Mouse (Mus musculus) brain, embryonic 18.5 days (tissue): Measurements from ENCODE around the gene Ttyh2.
"Not testable (repeated sequence)": the region's sequence is repeated elsewhere in the genome, so short reads cannot be mapped to it uniquely, and the experiment has no call there.

Experiments
- DNase-seq: peaks from one replicate; pipeline ENCODE4 v3.0.0-alpha.2; 2012; ENCODE audit warnings: low read depth, low spot score

Ttyh2 gene

DNA sequence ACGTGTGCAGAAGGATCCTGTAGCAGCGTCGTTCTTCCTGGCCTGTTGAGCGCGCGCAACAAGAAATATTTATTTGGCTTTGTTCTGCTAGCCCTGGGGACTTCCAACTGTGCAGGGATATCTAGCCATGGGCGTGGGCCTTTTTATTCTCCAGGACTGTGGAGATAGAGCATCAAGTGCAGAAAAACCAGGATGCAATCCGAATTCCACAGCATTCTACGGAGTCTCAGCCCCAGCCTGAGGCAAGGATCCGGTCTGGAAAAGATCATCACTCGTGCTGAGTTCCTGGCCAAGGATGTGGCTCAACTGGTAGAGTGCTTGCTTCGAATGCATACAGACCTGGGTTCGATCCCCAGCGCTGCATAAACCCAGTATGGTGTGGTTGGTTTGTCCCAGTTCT is 13.1 kb upstream of the Ttyh2 start:
- DNase-seq = no peak

DNA sequence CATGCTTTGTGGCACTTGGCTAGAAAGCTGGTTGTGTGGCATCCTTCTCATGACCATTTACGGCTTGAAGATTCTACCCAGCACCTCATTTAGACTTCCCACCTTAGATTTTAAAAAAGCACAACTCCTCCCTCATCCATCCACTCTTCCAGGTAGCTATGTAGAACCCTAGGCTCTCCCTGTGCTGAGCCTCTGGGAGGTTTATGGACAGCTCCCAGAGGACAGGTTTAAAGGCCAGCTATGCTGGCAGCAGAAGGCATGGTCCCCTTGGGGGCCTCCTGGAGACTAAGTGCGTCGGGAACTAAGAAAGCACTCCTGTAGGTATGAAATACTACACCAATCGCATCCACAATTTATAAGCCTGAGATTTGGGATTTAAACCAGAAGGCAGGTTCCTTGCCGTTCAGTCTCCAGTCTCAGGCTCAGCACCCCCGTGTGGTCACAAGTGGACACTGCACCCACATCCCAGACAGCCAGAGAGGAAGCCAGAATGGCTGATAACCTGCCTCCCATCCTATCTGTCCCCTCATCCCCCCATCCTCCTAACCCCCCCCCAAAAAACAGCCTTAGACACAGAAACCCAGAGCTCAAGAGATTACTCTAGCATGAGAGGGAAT is 12.4 kb upstream of the Ttyh2 start:
- DNase-seq = no peak

DNA sequence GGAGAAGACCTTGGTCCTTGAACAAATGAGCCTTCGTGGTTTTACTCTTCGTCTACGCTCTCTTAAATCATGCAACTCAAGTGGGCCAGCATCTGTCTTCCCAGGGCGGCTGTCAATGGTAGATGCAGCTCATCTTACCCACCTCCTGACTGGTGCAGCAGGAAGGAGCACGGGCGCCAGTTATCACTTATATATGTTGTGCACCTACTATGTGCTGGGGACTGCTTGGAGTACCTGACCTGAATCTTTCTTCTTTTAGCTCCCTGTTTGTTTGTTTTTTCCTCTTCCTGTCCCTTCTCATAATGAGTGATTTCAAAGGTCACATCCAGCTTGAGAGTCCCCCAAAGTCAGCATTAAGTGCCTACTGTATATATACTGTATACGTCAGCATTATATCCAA is 11.1 kb upstream of the Ttyh2 start:
- no peak for DNase-seq

DNA sequence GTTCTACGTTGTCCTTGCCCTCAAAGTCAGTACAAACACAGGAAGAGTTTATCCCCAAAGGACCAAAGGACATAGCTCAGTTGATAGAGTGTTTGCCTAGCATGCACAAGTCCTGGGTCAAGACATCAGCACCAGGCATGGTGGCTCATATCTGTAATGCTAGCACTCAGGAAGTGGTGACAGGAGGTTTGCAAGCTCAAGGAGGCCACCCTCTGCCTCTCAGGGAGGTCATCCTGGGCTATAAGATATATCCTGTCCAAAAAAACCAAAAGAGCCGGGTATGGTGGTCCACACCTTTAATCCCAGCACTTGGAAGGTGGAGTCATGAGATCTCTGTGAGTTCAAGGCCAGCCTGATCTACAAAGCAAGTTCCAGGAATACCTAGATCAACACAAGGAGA is 9.8 kb upstream of the Ttyh2 start:
- DNase-seq = no peak

DNA sequence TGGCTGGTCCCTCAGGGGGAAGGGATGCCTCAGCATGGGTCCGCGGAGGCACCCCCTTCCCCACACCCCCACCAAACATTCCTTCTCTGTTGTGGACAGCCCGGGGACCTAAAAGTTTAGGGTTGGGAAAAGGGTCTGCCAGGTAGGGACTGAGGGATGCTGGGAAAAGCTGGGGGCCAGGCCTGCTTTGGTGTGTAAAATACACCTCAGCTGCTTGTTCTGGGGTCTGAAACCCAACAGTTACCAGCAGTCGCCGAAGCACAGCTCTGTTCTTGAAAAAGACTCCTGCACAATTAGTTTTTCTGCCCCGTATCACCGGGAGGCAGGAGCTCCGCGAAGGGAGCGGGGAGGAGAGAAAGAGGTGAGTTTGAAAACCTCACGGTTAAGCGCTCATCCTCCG is 8.4 kb upstream of the Ttyh2 start:
- no peak for DNase-seq

DNA sequence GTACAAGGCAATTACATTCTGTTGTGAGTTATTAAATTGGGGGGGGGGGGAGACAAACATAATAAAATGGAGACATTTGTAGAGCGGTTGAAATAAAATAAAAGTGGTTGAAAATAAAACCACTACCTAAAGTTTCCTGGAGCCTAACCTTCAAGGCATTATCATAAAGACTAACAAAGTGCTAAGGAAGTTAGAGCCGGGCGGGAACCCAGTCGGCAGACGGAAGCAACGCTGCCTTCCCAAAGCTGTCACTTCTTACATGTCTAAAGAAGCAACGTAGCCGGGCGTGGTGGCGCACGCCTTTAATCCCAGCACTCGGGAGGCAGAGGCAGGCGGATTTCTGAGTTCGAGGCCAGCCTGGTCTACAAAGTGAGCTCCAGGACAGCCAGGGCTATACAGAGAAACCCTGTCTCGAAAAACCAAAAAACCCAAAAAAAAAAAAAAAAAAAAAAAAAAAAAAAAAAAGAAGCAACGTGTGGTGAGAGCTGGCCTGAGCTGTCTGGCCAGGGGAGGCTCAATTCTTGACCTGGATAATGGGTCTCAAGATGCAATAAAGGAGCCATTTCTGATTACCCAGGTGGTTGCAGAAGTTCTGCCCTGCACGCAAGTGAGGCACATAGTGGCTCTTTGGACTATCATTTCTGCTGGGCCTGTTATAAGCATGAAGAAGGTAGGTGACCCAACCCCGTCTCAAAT is 7.8 kb upstream of the Ttyh2 start:
- DNase-seq = no peak

DNA sequence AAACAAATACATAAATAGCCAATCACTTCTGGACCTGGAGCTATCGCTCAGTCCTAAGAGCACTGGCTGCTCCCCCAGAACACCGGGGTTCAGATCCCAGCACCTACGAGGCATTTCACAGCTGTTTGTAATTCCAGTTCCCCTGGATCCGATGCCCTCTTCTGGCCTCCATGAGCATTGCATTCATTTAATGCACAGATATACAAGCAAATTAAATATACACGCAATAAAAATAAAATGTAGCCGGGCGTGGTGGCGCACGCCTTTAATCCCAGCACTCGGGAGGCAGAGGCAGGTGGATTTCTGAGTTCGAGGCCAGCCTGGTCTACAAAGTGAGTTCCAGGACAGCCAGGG is 7.3 kb upstream of the Ttyh2 start:
- not testable (repeated sequence) for DNase-seq

DNA sequence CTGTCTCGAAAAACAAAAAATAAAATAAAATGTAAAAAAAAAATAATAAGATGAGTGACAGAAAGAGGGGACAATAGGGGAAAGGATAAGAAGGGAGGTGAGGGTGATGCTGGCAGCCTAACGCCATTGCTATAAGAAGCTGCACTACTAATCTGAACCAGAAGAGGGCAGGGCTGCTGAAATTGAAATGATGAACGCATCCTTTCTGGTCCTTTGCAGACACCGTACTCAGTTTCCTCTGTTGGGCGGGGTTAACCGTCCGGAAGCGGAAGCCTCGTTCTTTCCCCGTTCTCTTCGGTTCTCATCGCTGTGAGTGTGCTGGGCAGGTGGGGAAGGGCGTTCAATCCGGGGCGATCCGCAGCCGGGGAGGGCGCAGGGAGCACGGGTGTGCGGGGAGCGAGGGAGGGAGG is 6.9 kb upstream of the Ttyh2 start, which contains the start of gene Rpl38:
Gene Rpl38, plus strand, starts transcription at position 224 of the 410 bp plus-strand sequence.
- DNase-seq = peak; percentile 92

DNA sequence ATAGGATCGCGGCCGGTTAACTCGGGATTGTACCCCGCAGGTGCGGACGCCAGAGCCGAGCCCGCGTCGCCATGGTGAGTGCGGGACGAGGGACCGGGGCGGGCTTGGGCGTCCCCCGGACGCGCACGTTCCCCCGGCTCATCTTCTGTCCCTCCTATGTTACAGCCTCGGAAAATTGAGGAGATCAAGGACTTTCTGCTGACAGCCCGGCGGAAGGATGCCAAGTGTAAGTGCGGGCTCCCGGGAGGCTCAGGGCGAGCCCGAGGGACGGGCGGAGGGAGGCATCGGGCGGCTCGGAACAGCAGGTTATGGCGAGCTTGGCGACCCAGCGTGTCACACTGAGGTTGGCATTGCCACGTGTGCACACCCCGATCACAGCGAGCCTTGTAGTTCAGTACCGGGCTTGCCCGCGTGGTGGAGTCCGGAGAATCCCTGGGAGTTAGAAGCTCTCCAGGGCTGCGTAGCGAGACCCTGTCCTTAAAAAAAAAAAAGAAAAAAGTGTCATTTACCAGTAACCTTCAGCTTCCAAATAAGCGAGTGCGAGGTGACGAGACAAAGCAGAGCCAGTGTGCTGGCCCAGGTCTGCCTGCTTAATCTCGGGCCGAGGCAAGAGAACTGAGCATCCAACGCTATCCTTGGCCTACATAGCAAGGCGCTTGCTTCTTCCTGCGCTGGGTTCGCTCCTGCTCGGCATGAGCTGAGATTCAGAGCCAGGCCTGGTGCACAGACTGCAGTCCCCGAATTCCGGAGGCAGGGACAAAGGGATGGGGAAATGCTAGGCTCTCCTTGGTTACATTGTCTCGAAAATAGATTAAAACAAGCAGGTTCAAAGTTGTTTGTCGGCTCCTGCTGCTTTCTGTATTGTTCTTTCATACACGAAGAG is 6.2 kb upstream of the Ttyh2 start:
- no peak for DNase-seq

DNA sequence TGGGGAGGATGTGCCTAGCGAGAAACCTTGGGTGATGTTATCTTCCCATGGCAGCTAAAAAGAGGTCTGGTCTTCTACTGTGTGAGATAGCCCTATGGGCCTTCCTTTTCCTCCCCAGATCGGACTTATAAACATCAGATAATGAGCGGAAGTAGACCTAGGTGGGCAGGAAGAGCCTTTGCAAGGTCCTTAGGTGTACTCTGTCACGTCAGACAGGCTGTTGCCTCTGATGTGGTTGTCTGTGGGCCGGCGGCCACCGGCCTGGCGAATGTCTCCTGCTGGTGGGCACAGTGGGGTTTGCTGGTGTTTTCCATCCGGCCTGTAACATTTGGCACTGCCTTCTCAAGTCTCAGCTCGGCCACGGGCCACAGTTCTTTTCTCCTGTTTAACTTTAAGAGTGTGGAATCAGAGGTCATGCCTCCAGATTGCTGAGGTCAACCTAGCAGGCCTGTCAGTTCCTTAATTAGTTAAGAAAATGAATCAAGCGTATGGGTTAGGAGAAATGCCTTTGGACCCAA is 5.5 kb upstream of the Ttyh2 start:
- no peak for DNase-seq

DNA sequence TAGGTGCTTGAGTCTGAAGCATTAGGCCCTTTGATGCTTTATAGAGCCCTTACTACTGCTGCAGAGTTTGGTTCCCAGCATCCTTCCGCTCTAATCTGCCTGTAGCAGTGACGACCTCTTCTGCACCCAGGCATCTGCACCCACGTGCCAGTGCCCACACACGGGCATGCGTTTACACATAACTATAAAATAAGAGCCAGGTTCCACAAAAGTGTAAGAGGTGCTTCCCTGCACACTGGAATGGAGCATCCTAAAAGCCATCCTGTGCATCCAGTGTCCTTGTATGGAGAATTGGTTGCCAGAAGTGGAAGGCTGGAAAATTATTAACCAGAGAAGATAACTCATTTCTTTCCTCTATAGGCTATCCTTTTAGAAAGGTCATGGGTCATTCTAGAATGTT is 4.1 kb upstream of the Ttyh2 start:
- DNase-seq = no peak

DNA sequence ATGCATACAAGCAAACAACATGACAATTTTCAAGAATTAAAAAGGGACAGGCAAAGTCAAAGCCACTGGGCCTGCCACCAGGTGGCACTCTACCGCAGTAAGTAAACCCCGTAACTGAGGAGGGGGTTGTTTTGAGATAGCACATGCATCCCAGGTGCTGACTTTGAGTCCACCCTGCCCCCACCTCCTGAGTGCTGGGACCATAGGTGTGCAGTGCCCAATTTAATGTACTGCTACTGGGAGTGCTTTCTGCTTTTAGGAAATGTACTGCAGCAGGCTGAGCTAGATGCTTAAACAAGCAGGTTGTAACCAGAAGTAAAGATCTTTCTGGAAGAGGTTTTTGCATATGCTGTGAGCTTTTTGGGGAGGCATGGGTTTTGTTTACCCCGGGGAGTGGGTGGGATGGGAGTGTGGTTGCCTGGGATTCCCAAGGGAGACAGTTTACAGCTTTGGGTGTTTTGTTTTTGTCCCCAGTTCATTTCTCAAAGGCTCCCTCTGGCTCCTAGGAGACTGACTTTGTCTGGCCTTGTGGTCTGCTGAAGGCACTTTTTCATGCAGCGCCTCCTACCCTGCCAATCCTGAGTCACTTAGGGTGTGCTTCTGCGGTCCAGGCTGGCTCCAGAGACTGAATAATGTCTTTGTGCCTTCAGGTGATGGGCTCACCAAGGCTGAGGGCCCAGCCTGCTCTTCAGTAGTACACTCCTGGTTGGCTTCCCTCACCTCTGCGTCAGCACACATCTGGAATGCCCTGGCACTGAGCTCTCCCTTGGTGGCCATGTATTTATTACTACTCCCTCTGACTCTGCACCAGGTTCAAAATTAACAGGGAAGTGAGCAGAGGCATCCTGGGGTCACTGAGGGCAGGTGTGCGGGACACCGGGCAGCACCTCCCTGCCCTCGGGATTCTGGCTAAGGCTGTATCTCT is 2.2 kb upstream of the Ttyh2 start:
- no peak for DNase-seq

DNA sequence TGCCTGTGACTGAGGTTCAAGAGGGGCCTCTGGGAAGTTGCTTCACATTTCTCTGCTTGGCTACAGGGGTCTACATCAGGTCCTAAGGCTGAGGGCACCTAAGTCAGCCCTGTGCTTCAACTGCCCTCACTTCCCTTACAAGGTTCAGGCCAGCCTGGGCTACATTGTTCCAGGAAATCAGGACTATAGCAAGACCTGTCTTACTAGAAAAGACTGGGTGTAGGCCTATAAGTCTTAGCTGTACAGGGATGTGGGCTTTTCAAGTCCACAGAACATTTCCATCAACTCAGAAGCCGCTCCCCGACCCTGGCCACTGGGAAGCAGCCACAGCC is 1.5 kb upstream of the Ttyh2 start:
- DNase-seq = no peak

DNA sequence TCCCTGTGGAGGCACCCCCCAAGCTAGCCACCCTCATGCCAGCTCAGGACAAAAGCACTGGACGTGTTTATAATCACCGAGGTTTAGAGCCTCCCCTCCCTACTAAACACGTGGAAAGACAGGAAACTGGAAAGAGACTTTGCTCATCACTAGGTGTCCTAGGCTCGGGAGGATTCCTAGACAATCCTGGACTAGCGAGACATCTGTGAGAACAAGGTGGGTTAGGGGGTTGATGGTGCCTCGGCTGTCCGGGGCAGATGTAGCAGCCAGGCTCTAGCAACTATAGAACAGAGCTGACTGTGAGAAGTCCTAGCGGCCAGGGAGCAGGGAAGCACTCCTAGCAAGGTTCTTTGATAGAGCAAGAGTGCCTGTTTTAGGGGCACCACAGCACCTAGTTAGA is 1.1 kb upstream of the Ttyh2 start:
- no peak for DNase-seq

DNA sequence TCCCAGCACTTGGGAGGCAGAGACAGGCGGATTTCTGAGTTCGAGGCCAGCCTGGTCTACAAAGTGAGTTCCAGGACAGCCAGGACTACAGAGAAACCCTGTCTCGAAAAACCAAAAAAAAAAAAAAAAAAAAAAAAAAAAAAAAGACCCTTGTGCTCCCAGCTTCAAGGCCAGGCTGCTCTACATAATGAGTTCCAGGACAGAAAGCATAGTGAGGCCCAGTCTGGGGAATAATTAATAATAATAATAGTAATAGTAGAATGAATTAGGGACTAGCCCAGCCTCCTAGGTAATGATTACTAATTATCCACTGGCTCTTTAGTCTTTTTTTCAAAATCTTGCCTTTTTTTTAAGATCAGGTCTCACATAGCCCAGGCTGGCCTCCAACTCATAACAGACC is 435 bp upstream of the Ttyh2 start:
- DNase-seq = not testable (repeated sequence)

DNA sequence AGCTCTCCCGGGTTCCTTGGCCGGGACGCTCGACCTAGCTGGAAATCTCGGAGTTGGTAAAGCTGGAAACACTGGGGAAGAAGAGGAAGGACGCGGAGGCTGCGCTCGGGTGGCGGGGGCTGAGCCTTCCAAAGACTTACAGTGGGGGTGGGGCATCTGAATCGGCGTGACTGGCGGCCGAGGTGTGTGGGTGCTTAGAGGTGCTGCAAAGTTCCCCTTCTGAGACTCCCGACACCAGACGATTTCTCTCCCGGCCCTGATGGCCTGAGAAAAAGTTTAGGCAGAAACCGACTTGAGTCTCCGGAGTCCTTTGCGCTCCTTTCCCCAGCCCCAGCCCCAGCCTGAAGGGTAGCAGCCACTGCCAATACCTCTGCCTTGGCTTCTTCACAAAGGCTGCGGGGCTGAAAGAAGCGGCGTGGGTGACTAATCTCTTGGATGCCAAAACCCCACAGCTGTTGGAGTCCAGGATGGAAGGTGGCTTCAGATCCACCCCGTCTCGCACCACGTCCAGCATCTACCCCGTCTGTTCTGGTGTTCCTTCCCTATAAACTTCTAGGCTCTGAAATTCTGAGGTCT is 683 bp downstream of the Ttyh2 start:
- DNase-seq = no peak

DNA sequence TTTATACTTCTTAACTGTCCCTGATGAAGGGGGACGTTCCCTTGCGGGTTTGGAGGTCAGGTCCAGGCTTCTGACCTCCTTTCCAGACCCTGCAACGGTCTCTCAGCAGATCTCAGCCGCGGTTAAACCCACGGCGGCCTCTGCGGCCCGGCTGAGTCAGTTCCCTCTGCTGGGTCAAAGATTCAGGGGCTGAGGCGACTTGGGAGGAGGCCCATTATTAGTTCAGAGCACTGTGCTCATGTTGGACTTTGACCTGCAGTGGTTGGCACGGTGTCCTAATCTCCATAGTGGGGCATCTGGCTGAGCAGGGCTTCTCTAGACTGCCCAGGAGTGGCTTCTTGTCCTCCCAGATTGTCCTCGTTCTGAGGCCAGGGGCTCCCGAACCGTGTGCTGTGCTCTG is 1.2 kb downstream of the Ttyh2 start:
- no peak for DNase-seq

DNA sequence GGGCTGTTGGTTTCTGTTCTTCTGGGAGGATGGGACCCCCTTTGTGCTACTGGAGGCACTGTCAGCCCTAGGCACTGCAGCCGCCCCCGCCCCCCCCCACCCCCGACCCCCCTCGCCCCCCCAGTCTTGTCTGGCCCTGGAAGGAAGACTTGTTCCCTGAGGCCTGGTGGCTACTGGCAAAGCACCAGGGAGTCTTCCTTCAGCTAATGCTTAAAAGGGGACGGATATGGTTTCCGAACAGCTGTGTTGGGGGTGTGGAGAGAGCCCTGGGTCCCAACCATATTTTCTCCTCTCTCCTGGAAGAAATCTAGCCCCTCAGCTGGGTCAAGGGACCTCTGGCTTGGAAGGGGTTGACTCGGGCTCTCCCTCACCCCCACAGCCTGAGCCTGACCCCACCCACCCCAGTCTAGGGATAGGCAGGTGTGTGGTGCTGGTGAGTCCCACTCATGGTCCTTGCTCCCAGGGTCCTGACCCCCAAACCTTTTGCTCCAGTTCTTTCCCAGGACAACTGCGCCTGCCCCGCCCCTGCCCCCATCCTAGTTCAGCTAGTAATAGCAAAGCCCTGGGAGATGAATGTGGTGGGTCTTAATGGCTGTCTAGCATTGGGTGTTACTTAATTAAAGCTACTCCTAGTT is 1.8 kb downstream of the Ttyh2 start:
- DNase-seq = no peak

DNA sequence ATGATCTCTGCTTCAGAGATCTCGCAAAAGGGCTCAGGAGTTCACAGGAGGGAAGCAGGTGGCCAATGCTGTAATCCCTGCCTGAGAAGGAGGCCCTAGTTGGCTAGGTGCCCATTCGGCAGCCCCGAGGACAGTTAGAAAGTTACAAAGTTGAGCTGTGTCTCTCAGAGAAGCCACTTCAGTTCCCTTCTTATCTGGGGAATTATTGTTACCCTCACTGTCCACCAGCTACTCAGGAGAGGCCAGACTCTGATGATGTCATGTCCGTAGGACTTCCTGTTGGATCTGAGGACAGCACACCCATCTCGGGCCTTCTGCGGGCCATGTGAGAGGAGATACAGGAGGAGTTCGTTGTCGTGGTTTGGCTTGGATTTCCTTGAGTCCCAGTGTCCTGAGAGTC is 4.4 kb downstream of the Ttyh2 start:
- no peak for DNase-seq

DNA sequence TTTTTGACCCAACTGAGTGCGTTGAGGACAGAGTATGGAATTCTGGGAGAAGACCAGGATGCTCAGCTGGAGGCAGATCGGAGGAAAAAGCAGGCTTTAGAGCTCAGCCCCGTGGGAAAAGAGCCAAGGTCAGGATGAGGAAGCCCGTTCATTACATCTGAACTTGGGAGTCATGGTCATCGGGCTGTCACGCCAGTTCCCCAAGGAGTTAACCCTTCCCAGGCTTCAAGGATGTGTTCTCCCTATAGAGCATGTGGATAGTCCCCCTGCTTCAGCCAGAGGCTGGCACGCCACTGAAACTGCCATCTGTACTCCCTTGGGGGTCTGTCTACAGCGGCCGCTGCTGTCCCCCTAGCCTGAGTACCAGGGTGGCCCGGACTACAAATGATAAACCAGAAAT is 5.1 kb downstream of the Ttyh2 start:
- DNase-seq = no peak

DNA sequence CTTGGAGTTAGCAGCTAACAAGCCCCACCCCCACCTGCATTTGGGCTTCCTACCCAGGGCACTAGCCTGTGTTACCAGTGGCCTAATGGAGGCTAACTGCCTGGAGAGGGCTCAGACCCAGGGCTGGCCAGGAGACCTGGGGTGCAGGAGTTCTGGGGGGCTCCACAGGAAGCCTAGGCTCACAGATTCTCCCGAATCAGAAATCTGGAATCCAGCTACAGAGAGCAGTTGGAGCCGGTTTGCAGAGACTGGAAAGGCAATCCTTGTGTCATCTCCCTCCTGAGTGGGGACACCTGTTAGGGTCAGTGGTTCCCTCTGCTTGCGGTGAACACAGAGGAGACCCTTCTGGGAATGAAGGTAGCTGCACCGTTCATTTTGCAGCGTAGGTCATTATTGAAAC is 5.8 kb downstream of the Ttyh2 start:
- DNase-seq = no peak
